Mouse (Mus musculus) embryonic fibroblast, embryonic 13.5 days (primary cell): ENCODE data around the gene Slc17a9.

Experiments
- CTCF ChIP-seq: IDR thresholded peaks from 2 replicates; pipeline ENCODE4 v1.5.1; 2011; ENCODE audit warnings: mild to moderate bottlenecking, control low read depth, low read length, moderate library complexity, borderline replicate concordance; ENCODE audit not compliant: insufficient read depth
- POLR2A ChIP-seq: IDR thresholded peaks from 2 replicates; pipeline ENCODE4 v1.6.1; 2011; ENCODE audit warnings: low read depth, mild to moderate bottlenecking, control low read depth, low read length, moderate library complexity

DNA sequence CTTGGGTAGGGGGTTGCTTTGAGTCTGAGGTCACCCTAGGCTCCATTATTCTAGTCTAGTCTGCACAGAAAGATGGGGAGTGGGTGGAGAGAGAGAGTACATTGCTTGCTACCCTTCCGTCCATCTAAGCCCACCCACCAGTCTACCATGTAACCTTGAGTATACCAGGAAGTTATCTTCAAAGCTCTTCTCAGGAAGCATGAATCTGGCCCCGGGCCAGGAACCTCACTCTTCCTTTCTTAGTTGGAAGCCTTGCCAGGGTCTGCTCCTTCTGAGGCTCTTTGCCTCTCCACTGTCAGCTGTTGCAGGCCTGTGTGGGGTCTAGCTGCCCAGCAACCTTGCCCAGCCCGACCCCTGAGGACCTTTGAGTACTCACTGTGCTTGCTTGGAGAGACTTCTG is 6.0 kb downstream of the Slc17a9 start:
- no peak for TF ChIP-seq POLR2A
- no peak for TF ChIP-seq CTCF
